Mouse (Mus musculus) common myeloid progenitor, adult 5-6 weeks (primary cell): ENCODE measurements around the gene Ift80. TPM values are rescaled to one million over a fixed set of nuclear protein-coding genes. Genes with fewer than 3 reads are reported as not detected.

Experiments used
- total RNA-seq: library from RNA; stranded (forward); fragments of 200-1000, 187-1606 nt; gene quantifications from 2 replicates; pipeline ENCODE4 v1.2.3, GENCODE M21; 2017

The Ift80 gene
- total RNA-seq, 1 experiment from 2014 or later = 23.9 TPM

Other genes with a start within 250 kb of the Ift80 start
- 0.09 TPM in 1 of 2 replicates, not detected in the other for gene 1110032F04Rik, start 135.0 kb downstream of the Ift80 start, total RNA-seq
- gene Smc4, start 168 bp upstream of the Ift80 start, total RNA-seq = 723 and 854 TPM in 2 replicates
- gene Trim59, start 40.2 kb upstream of the Ift80 start, total RNA-seq = 30.8 and 46.2 TPM in 2 replicates
- gene Kpna4, start 122.5 kb upstream of the Ift80 start, total RNA-seq = 52.9 and 65.0 TPM in 2 replicates
- gene Arl14, start 217.8 kb upstream of the Ift80 start, total RNA-seq = not detected in 2 replicates